Mouse (Mus musculus): ENCODE measurements around the gene Retreg3. TPM values are rescaled to one million over a fixed set of nuclear protein-coding genes. Genes with fewer than 3 reads are reported as not detected.

The Retreg3 gene
- polyA plus RNA-seq, 1 experiment, result 57.8 TPM

DNA sequence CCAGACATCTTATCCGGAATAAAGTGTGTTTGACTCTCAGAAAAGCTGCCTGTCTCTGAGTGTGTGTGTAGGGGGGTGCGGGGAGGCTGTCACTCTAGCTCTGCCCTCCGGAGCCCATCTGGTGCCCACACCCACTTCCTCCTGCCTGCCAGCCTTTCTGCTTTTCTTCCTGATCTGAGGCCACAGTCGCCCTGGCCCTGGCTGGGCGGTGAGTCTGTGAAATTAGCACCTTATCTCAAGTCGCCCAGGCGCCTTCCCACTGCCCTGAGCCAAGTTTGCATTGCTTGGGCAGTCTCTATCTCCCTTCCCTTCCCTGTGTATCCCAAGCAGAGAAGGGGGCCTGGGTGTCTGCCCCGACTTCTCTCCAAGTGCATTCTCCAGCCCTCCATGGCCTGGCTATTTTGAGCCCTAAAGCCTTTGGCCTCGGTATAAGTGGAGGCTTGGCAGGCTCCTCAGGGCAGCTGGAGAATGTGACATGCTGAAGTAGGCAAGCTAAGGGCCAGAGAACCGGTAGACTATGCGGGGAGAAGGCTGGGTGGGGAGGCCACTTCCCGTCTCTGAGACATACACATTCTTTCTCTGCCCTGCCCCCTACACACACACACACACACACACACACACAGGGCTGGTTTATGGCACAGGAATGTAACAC is 55.9 kb downstream of the Retreg3 start:
- TF ChIP-seq CTCF (IDR thresholded peaks at IDR 0.05; ENCODE audit: extremely low read depth, insufficient read depth, insufficient read length, insufficient replicate concordance) (no peak), POLR2A (IDR thresholded peaks at IDR 0.05; ENCODE audit: low read depth, low read length) (peak; percentile 74)
- peak overlapping the region; percentile 27; the same call in 1 of the 2 replicates for H3K4me3 ChIP-seq (ENCODE audit: extremely low read depth, insufficient read depth, insufficient read length)
- 6% methylated on average over 12 of the region's 12 CpGs for WGBS
- peaks cover 2% of the 10 kb centered on the region; the same call in 1 of the 2 replicates for H3K36me3 ChIP-seq (ENCODE audit: control insufficient read depth, insufficient read depth, low read length)
- no peaks in the 10 kb centered on the region for H3K27me3 ChIP-seq (ENCODE audit: control insufficient read depth, insufficient read depth, low read length)
- DNase-seq (ENCODE audit: low read depth in 1 of 2, low spot score in 2 of 2), result peak in 1 of 2 experiments; percentile 80
- peaks cover 23% of the 10 kb centered on the region; the same call in 1 of the 2 replicates for H3K4me1 ChIP-seq (ENCODE audit: control insufficient read depth, insufficient read depth, insufficient read length)
- peak overlapping the region; percentile 97 for H3K27ac ChIP-seq (ENCODE audit: insufficient read depth, low read length)

DNA sequence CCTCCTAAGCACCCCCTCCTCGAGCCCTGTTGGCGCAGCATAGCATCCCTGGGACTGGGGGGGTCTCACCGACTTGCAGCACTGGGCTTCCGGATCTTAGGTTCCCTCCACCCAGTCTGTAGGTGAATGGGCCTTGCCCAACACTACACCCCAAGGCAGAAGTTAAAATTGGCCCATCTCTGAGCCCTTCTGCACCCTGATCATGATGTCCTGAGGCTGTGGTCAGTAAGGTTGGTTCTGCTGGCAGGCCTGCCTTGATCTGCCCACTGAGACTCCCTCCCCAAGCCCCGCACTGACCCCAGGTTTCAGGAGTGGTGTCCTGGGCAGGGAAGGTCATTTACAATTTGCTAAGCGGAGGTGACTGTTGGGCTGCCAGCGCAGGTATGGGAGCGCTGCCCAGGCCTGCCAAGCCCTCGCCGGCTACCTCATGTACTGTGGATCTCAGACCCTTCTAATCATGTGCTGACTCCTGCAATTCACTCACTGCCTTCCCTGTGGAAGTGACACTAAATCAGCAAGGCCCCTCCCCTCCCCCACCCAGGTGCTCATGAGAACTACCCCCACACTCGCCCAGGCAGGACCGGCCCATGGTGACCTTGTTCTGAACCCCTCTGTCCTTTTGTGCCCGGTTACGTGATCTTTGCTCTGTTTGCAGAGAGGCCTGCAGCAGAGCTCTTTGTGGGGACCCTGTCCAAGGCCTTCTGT is 56.6 kb downstream of the Retreg3 start:
- 60% methylated on average over 14 of the region's 14 CpGs for WGBS
- no peak overlapping the region for H3K4me3 ChIP-seq (ENCODE audit: extremely low read depth, insufficient read depth, insufficient read length)
- no peak for DNase-seq (ENCODE audit: low read depth in 1 of 2, low spot score in 2 of 2)
- TF ChIP-seq POLR2A (IDR thresholded peaks at IDR 0.05; ENCODE audit: low read depth, low read length) (no peak), CTCF (IDR thresholded peaks at IDR 0.05; ENCODE audit: extremely low read depth, insufficient read depth, insufficient read length, insufficient replicate concordance) (no peak)
- peaks cover 2% of the 10 kb centered on the region; the same call in 1 of the 2 replicates for H3K36me3 ChIP-seq (ENCODE audit: control insufficient read depth, insufficient read depth, low read length)
- H3K27ac ChIP-seq (ENCODE audit: insufficient read depth, low read length), result peak overlapping the region; percentile 97
- peaks cover 23% of the 10 kb centered on the region; the same call in 1 of the 2 replicates for H3K4me1 ChIP-seq (ENCODE audit: control insufficient read depth, insufficient read depth, insufficient read length)
- no peaks in the 10 kb centered on the region for H3K27me3 ChIP-seq (ENCODE audit: control insufficient read depth, insufficient read depth, low read length)

GRCm38 (mm10) chr11:101062165-101062884 is 57.4 kb downstream of the Retreg3 start:
- H3K4me1 ChIP-seq (ENCODE audit: control insufficient read depth, insufficient read depth, insufficient read length), result peaks cover 23% of the 10 kb centered on the region; the same call in 1 of the 2 replicates
- H3K27me3 ChIP-seq (ENCODE audit: control insufficient read depth, insufficient read depth, low read length), result no peaks in the 10 kb centered on the region
- H3K27ac ChIP-seq (ENCODE audit: insufficient read depth, low read length), result peak overlapping the region; percentile 97
- no peak for TF ChIP-seq POLR2A (IDR thresholded peaks at IDR 0.05; ENCODE audit: low read depth, low read length)
- no peak for TF ChIP-seq CTCF (IDR thresholded peaks at IDR 0.05; ENCODE audit: extremely low read depth, insufficient read depth, insufficient read length, insufficient replicate concordance)
- H3K36me3 ChIP-seq (ENCODE audit: control insufficient read depth, insufficient read depth, low read length), result peaks cover 5% of the 10 kb centered on the region; the same call in 1 of the 2 replicates
- no peak overlapping the region for H3K4me3 ChIP-seq (ENCODE audit: extremely low read depth, insufficient read depth, insufficient read length)
- WGBS, result 70% methylated on average over 12 of the region's 12 CpGs
- no peak for DNase-seq (ENCODE audit: low read depth in 1 of 2, low spot score in 2 of 2)

DNA sequence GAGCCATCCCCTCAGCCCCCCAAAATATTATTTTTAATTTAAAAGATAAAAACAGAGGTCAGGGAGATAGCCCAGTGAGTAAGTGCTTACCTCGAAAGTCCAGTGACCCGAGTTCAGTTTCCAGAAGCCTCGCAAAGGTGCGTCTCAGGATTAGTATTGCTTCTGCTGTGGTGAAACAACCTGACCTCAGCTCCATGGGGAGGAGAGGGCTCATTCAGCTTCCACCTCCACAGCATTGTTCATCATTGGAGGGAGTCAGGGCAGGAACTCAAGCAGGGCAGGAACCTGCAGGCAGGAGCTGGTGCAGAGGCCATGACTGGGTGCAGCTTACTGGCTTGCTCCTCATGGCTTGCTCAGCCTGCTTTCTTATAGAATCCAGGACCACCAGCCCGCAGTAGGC is 58.6 kb downstream of the Retreg3 start:
- no peak for TF ChIP-seq POLR2A (IDR thresholded peaks at IDR 0.05; ENCODE audit: low read depth, low read length)
- TF ChIP-seq CTCF (IDR thresholded peaks at IDR 0.05; ENCODE audit: extremely low read depth, insufficient read depth, insufficient read length, insufficient replicate concordance), result no peak
- no peak for DNase-seq (ENCODE audit: low read depth in 1 of 2, low spot score in 2 of 2)
- H3K27me3 ChIP-seq (ENCODE audit: control insufficient read depth, insufficient read depth, low read length), result no peaks in the 10 kb centered on the region
- peaks cover 23% of the 10 kb centered on the region; the same call in 1 of the 2 replicates for H3K4me1 ChIP-seq (ENCODE audit: control insufficient read depth, insufficient read depth, insufficient read length)
- peak overlapping the region; percentile 97; the same call in 1 of the 2 replicates for H3K27ac ChIP-seq (ENCODE audit: insufficient read depth, low read length)
- 91% methylated on average over 5 of the region's 5 CpGs for WGBS
- no peak overlapping the region for H3K4me3 ChIP-seq (ENCODE audit: extremely low read depth, insufficient read depth, insufficient read length)
- H3K36me3 ChIP-seq (ENCODE audit: control insufficient read depth, insufficient read depth, low read length), result peaks cover 8% of the 10 kb centered on the region

DNA sequence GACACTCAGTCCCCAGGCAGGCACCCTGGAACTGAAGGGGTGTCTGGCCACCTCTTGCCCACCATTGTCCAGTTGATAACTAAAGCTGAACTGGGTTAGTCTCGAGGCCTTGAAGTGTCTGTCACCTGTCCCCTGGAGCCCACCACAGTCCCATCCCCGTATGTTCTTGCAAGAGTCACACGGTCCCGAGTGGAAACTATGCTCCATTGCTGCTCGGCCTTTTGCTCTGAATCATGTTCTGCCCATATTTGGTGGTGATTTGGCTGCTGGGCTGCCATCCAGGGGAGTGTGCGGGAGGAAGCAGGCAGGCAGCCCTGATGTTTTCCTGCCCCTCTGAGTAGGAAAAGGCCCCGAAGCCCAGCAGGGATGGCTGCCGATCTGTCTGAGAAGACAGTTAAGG is 59.6 kb downstream of the Retreg3 start:
- DNase-seq (ENCODE audit: low read depth in 1 of 2, low spot score in 2 of 2), result no peak
- Histone ChIP-seq H3K4me1 (ENCODE audit: control insufficient read depth, insufficient read depth, insufficient read length) (peaks cover 23% of the 10 kb centered on the region; the same call in 1 of the 2 replicates), H3K27me3 (ENCODE audit: control insufficient read depth, insufficient read depth, low read length) (no peaks in the 10 kb centered on the region), H3K27ac (ENCODE audit: insufficient read depth, low read length) (peak overlapping the region; percentile 79), H3K4me3 (ENCODE audit: extremely low read depth, insufficient read depth, insufficient read length) (no peak overlapping the region), H3K36me3 (ENCODE audit: control insufficient read depth, insufficient read depth, low read length) (peaks cover 12% of the 10 kb centered on the region)
- TF ChIP-seq POLR2A (IDR thresholded peaks at IDR 0.05; ENCODE audit: low read depth, low read length), result no peak
- no peak for TF ChIP-seq CTCF (IDR thresholded peaks at IDR 0.05; ENCODE audit: extremely low read depth, insufficient read depth, insufficient read length, insufficient replicate concordance)
- 43% methylated on average over 8 of the region's 8 CpGs for WGBS

GRCm38 (mm10) chr11:101059473-101059872 is 60.2 kb downstream of the Retreg3 start:
- DNase-seq (ENCODE audit: low read depth in 1 of 2, low spot score in 2 of 2), result no peak
- H3K4me1 ChIP-seq (ENCODE audit: control insufficient read depth, insufficient read depth, insufficient read length), result peaks cover 23% of the 10 kb centered on the region; the same call in 1 of the 2 replicates
- H3K4me3 ChIP-seq (ENCODE audit: extremely low read depth, insufficient read depth, insufficient read length), result no peak overlapping the region
- 89% methylated on average over 10 of the region's 10 CpGs for WGBS
- no peaks in the 10 kb centered on the region for H3K27me3 ChIP-seq (ENCODE audit: control insufficient read depth, insufficient read depth, low read length)
- peak overlapping the region; percentile 79 for H3K27ac ChIP-seq (ENCODE audit: insufficient read depth, low read length)
- TF ChIP-seq CTCF (IDR thresholded peaks at IDR 0.05; ENCODE audit: extremely low read depth, insufficient read depth, insufficient read length, insufficient replicate concordance), result no peak
- no peak for TF ChIP-seq POLR2A (IDR thresholded peaks at IDR 0.05; ENCODE audit: low read depth, low read length)
- peaks cover 12% of the 10 kb centered on the region for H3K36me3 ChIP-seq (ENCODE audit: control insufficient read depth, insufficient read depth, low read length)
